Mouse (Mus musculus): Measurements from ENCODE around the gene Pheta1.

DNA sequence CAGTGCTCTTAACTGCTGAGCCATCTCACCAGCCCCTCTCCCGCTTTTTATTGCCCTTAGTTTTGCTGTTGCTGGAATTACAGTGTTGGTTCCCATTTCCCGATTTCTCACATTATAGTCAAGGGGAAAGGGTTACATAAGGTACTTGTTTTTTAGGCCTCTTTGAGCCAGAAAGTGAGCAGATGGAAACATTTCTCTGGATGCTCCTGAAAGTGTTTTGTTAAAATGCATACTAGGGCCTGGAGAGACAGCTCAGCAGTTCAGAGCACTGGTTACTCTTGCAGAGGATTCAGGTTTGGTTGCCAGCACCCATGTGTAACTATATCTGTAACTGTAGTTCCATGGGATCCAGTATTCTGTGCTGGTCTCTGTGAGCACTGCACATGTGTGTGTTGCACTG, 40.6 kb upstream of the Pheta1 start:
- no peak for TF ChIP-seq MAX (IDR thresholded peaks at IDR 0.05; ENCODE audit: low read length)
- no peak for TF ChIP-seq ZMIZ1 (IDR thresholded peaks at IDR 0.05; ENCODE audit: low read depth, low read length)
